Mouse (Mus musculus) testis, adult 2 months (tissue): ENCODE data around the gene Crebbp.

Source experiments
- CTCF ChIP-seq: fragments of 200-500 bp; IDR thresholded peaks from 2 replicates; pipeline ENCODE4 v1.5.1; 2012; ENCODE audit warnings: low read depth, mild to moderate bottlenecking, inconsistent platforms, low read length, moderate library complexity; ENCODE audit not compliant: control insufficient read depth, insufficient read depth, insufficient replicate concordance
- POLR2A ChIP-seq: fragments of 200-500 bp; IDR thresholded peaks from 2 replicates; pipeline ENCODE4 v1.6.1; 2012; ENCODE audit warnings: low read depth, mild to moderate bottlenecking, inconsistent platforms, low read length, moderate library complexity; ENCODE audit not compliant: control insufficient read depth

DNA sequence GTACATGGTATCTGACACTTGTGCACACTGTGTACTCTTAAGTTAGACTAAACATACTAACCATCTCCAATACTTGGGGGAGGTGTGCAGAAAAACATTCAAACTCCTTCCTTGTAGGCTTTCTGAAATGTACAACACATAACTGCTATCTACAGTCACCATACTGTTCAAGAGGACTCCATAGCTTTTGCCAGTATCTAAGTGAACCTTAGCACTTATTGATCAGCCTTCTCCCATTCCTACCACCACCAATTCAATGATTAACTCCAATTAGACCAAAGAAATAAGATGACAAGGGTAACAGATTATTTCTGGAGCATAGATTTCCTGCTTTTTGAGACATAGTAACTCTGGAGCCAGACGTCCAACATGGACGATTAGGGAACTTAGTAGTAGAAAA is 113.4 kb downstream of the Crebbp start:
- TF ChIP-seq POLR2A (no peak), CTCF (no peak)
